Mouse (Mus musculus): Measurements from ENCODE around the gene 4930442H23Rik. TPM values are rescaled to one million over a fixed set of nuclear protein-coding genes. Genes with fewer than 3 reads are reported as not detected.

The 4930442H23Rik gene
- polyA plus RNA-seq, 1 experiment from 2014 or later = not detected

GRCm38 (mm10) chr10:81200605-81201287 is 17.1 kb upstream of the 4930442H23Rik start:
- Histone ChIP-seq H3K4me2 (ENCODE audit: low read length) (no peak overlapping the region), H3K9me3 (ENCODE audit: control insufficient read depth, low read length) (no peaks in the 10 kb centered on the region), H3K4me1 (replicated peaks; ENCODE audit: control insufficient read depth, insufficient read depth, low read length) (no peaks in the 10 kb centered on the region), H3K27ac (ENCODE audit: low read length) (no peak overlapping the region), H3K27me3 (replicated peaks; ENCODE audit: control insufficient read depth, insufficient read depth, low read length) (peaks cover 9% of the 10 kb centered on the region), H3K36me3 (ENCODE audit: control insufficient read depth, insufficient read depth) (peaks cover under 1% of the 10 kb centered on the region), H3K4me3 (replicated peaks; ENCODE audit: low read length) (no peak overlapping the region), H3K9ac (replicated peaks; ENCODE audit: low read depth, low read length) (no peak overlapping the region)
- ATAC-seq = no peak
- WGBS = 79% methylated on average over 20 of the region's 20 CpGs

GRCm38 (mm10) chr10:81200141-81200540 is 16.5 kb upstream of the 4930442H23Rik start:
- ATAC-seq = no peak
- Histone ChIP-seq H3K4me3 (replicated peaks; ENCODE audit: low read length) (no peak overlapping the region), H3K27me3 (replicated peaks; ENCODE audit: control insufficient read depth, insufficient read depth, low read length) (peaks cover 15% of the 10 kb centered on the region), H3K4me1 (replicated peaks; ENCODE audit: control insufficient read depth, insufficient read depth, low read length) (no peaks in the 10 kb centered on the region), H3K4me2 (ENCODE audit: low read length) (no peak overlapping the region), H3K36me3 (ENCODE audit: control insufficient read depth, insufficient read depth) (no peaks in the 10 kb centered on the region), H3K27ac (ENCODE audit: low read length) (no peak overlapping the region), H3K9me3 (ENCODE audit: control insufficient read depth, low read length) (no peaks in the 10 kb centered on the region), H3K9ac (replicated peaks; ENCODE audit: low read depth, low read length) (no peak overlapping the region)
- 90% methylated on average over 13 of the region's 13 CpGs for WGBS

GRCm38 (mm10) chr10:81198990-81199389 is 15.3 kb upstream of the 4930442H23Rik start:
- no peak overlapping the region for H3K27ac ChIP-seq (ENCODE audit: low read length)
- no peak for ATAC-seq
- no peaks in the 10 kb centered on the region for H3K9me3 ChIP-seq (ENCODE audit: control insufficient read depth, low read length)
- no peak overlapping the region for H3K4me2 ChIP-seq (ENCODE audit: low read length)
- WGBS = 86% methylated on average over 6 of the region's 6 CpGs
- no peaks in the 10 kb centered on the region for H3K36me3 ChIP-seq (ENCODE audit: control insufficient read depth, insufficient read depth)
- H3K27me3 ChIP-seq (replicated peaks; ENCODE audit: control insufficient read depth, insufficient read depth, low read length) = peaks cover 27% of the 10 kb centered on the region
- H3K4me3 ChIP-seq (replicated peaks; ENCODE audit: low read length) = no peak overlapping the region
- no peaks in the 10 kb centered on the region for H3K4me1 ChIP-seq (replicated peaks; ENCODE audit: control insufficient read depth, insufficient read depth, low read length)
- no peak overlapping the region for H3K9ac ChIP-seq (replicated peaks; ENCODE audit: low read depth, low read length)

GRCm38 (mm10) chr10:81198230-81198629 is 14.6 kb upstream of the 4930442H23Rik start:
- Histone ChIP-seq H3K27me3 (replicated peaks; ENCODE audit: control insufficient read depth, insufficient read depth, low read length) (peaks cover 29% of the 10 kb centered on the region), H3K9me3 (ENCODE audit: control insufficient read depth, low read length) (no peaks in the 10 kb centered on the region), H3K4me2 (ENCODE audit: low read length) (no peak overlapping the region), H3K27ac (ENCODE audit: low read length) (no peak overlapping the region), H3K4me1 (replicated peaks; ENCODE audit: control insufficient read depth, insufficient read depth, low read length) (peaks cover 2% of the 10 kb centered on the region; the same call in 1 of the 2 replicates), H3K9ac (replicated peaks; ENCODE audit: low read depth, low read length) (no peak overlapping the region), H3K36me3 (ENCODE audit: control insufficient read depth, insufficient read depth) (no peaks in the 10 kb centered on the region), H3K4me3 (replicated peaks; ENCODE audit: low read length) (no peak overlapping the region)
- no peak for ATAC-seq
- WGBS = 3% methylated on average over 9 of the region's 9 CpGs

- Histone ChIP-seq H3K36me3 (ENCODE audit: control insufficient read depth, insufficient read depth) (no peaks in the 10 kb centered on the region), H3K9me3 (ENCODE audit: control insufficient read depth, low read length) (no peaks in the 10 kb centered on the region), H3K27ac (ENCODE audit: low read length) (no peak overlapping the region), H3K4me1 (replicated peaks; ENCODE audit: control insufficient read depth, insufficient read depth, low read length) (peaks cover 6% of the 10 kb centered on the region), H3K9ac (replicated peaks; ENCODE audit: low read depth, low read length) (no peak overlapping the region), H3K4me3 (replicated peaks; ENCODE audit: low read length) (no peak overlapping the region), H3K27me3 (replicated peaks; ENCODE audit: control insufficient read depth, insufficient read depth, low read length) (peaks cover 29% of the 10 kb centered on the region), H3K4me2 (ENCODE audit: low read length) (no peak overlapping the region)
- 48% methylated on average over 6 of the region's 6 CpGs for WGBS
- no peak for ATAC-seq
Measured at GRCm38 (mm10) chr10:81197305-81197704, 13.7 kb upstream of the 4930442H23Rik start.

GRCm38 (mm10) chr10:81196470-81197065 is 12.9 kb upstream of the 4930442H23Rik start:
- ATAC-seq = no peak
- H3K36me3 ChIP-seq (ENCODE audit: control insufficient read depth, insufficient read depth) = no peaks in the 10 kb centered on the region
- 60% methylated on average over 11 of the region's 11 CpGs for whole genome bisulfite sequencing

GRCm38 (mm10) chr10:81195300-81195699 is 11.7 kb upstream of the 4930442H23Rik start:
- no peak for ATAC-seq
- no peak overlapping the region for H3K9ac ChIP-seq (replicated peaks; ENCODE audit: low read depth, low read length)
- no peaks in the 10 kb centered on the region for H3K9me3 ChIP-seq (ENCODE audit: control insufficient read depth, low read length)
- peaks cover 29% of the 10 kb centered on the region for H3K27me3 ChIP-seq (replicated peaks; ENCODE audit: control insufficient read depth, insufficient read depth, low read length)
- H3K4me1 ChIP-seq (replicated peaks; ENCODE audit: control insufficient read depth, insufficient read depth, low read length) = peaks cover 12% of the 10 kb centered on the region
- H3K4me3 ChIP-seq (replicated peaks; ENCODE audit: low read length) = no peak overlapping the region
- no peak overlapping the region for H3K27ac ChIP-seq (ENCODE audit: low read length)
- no peak overlapping the region for H3K4me2 ChIP-seq (ENCODE audit: low read length)
- WGBS = 69% methylated on average over 4 of the region's 4 CpGs
- no peaks in the 10 kb centered on the region for H3K36me3 ChIP-seq (ENCODE audit: control insufficient read depth, insufficient read depth)

More at GRCm38 (mm10) chr10:81196470-81197065, 12.9 kb upstream of the 4930442H23Rik start:
- H3K4me3 ChIP-seq (replicated peaks; ENCODE audit: low read length) = no peak overlapping the region
- peaks cover 12% of the 10 kb centered on the region for H3K4me1 ChIP-seq (replicated peaks; ENCODE audit: control insufficient read depth, insufficient read depth, low read length)
- no peaks in the 10 kb centered on the region for H3K9me3 ChIP-seq (ENCODE audit: control insufficient read depth, low read length)
- H3K27ac ChIP-seq (ENCODE audit: low read length) = no peak overlapping the region
- peaks cover 29% of the 10 kb centered on the region for H3K27me3 ChIP-seq (replicated peaks; ENCODE audit: control insufficient read depth, insufficient read depth, low read length)
- no peak overlapping the region for H3K9ac ChIP-seq (replicated peaks; ENCODE audit: low read depth, low read length)
- H3K4me2 ChIP-seq (ENCODE audit: low read length) = no peak overlapping the region

GRCm38 (mm10) chr10:81193991-81194774 is 10.5 kb upstream of the 4930442H23Rik start:
- H3K4me3 ChIP-seq (replicated peaks; ENCODE audit: low read length) = no peak overlapping the region
- no peak overlapping the region for H3K4me2 ChIP-seq (ENCODE audit: low read length)
- peaks cover 12% of the 10 kb centered on the region for H3K4me1 ChIP-seq (replicated peaks; ENCODE audit: control insufficient read depth, insufficient read depth, low read length)
- no peak for ATAC-seq
- H3K9ac ChIP-seq (replicated peaks; ENCODE audit: low read depth, low read length) = 0 out of 2 replicates have a peak overlapping the region, but pooled peaks have one; percentile 17
- H3K27ac ChIP-seq (ENCODE audit: low read length) = no peak overlapping the region
- WGBS = 12% methylated on average over 37 of the region's 37 CpGs
- 0 out of 2 replicates have a peak, but pooled peaks cover 2% of the 10 kb centered on the region for H3K36me3 ChIP-seq (ENCODE audit: control insufficient read depth, insufficient read depth)
- H3K27me3 ChIP-seq (replicated peaks; ENCODE audit: control insufficient read depth, insufficient read depth, low read length) = peaks cover 29% of the 10 kb centered on the region
- no peaks in the 10 kb centered on the region for H3K9me3 ChIP-seq (ENCODE audit: control insufficient read depth, low read length)

GRCm38 (mm10) chr10:81192968-81193501 is 9.4 kb upstream of the 4930442H23Rik start:
- Histone ChIP-seq H3K27me3 (replicated peaks; ENCODE audit: control insufficient read depth, insufficient read depth, low read length) (peaks cover 29% of the 10 kb centered on the region), H3K4me3 (replicated peaks; ENCODE audit: low read length) (peak overlapping the region; percentile 55), H3K27ac (ENCODE audit: low read length) (peak overlapping the region; percentile 96), H3K4me2 (ENCODE audit: low read length) (peak overlapping the region; percentile 78), H3K4me1 (replicated peaks; ENCODE audit: control insufficient read depth, insufficient read depth, low read length) (peaks cover 12% of the 10 kb centered on the region), H3K9ac (replicated peaks; ENCODE audit: low read depth, low read length) (peak overlapping the region; percentile 63), H3K36me3 (ENCODE audit: control insufficient read depth, insufficient read depth) (0 out of 2 replicates have a peak, but pooled peaks cover 2% of the 10 kb centered on the region), H3K9me3 (ENCODE audit: control insufficient read depth, low read length) (no peaks in the 10 kb centered on the region)
- 1% methylated on average over 19 of the region's 19 CpGs for WGBS
- peak; percentile 47; the same call in 1 of the 2 replicates for ATAC-seq

Data from forebrain, embryonic 16.5 days (tissue).